Mouse (Mus musculus) lung, postnatal 0 days (tissue): ENCODE measurements at regions not wholly inside any gene's neighbourhood (a gene's known extent, or its start where the extent isn't known, plus 50 kb on each side); places are given as distances from the start of the nearest gene placed in this dataset.

Source experiments
- CTCF ChIP-seq: IDR thresholded peaks from 2 replicates; pipeline ENCODE4 v1.5.1; 2016; ENCODE audit warnings: antibody characterized with exemption, mild to moderate bottlenecking
- EP300 ChIP-seq: IDR thresholded peaks from 2 replicates; pipeline ENCODE4 v1.6.1; 2016; ENCODE audit warnings: antibody characterized with exemption, mild to moderate bottlenecking, control low read depth

DNA sequence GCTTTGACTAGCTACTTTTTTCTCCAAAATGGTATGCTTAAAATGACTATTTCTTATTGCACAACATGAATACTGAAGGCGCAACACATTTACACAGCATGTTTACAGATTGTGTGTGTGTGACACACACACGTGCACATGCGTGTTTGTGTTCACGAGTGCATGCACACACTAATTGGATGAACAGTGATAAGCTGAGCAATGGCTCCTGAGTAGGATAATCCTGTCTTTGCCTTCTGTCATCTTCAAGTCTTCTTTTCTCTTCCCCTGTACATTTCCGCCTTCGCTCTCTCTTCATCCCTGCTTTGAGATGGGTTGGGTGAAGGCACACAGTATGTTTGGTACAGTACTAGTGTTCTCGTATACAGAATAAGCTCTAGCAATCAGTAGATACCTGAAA is 106.5 kb upstream of the Mkln1 start:
- TF ChIP-seq CTCF (no peak), EP300 (no peak)
